Mouse (Mus musculus) heart, adult 2 months (tissue): Measurements from ENCODE around the gene Prkag3.

ENCODE experiments used
- CTCF ChIP-seq: fragments of 200-600 bp; IDR thresholded peaks from 2 replicates; pipeline ENCODE4 v1.8.1; 2022; ENCODE audit warnings: antibody characterized with exemption, mild to moderate bottlenecking, moderate library complexity
- EP300 ChIP-seq: fragments of 200-500 bp; IDR thresholded peaks from 2 replicates; pipeline ENCODE4 v1.6.1; 2011; ENCODE audit warnings: low read depth, low read length, control low read depth; ENCODE audit not compliant: insufficient read depth
- POLR2A ChIP-seq: fragments of 200-500 bp; IDR thresholded peaks from 2 replicates; pipeline ENCODE4 v1.6.1; 2011; ENCODE audit warnings: mild to moderate bottlenecking, low read depth, low read length, control low read depth; ENCODE audit not compliant: insufficient read depth

GRCm38 (mm10) chr1:74771931-74772620, 23.1 kb upstream of the Prkag3 start:
- TF ChIP-seq POLR2A (no peak), CTCF (no peak), EP300 (no peak)
